Mouse (Mus musculus) liver, embryonic 14.5 days (tissue): ENCODE data around the gene Pacs2.

Experiments
- CTCF ChIP-seq: IDR thresholded peaks from 2 replicates; pipeline ENCODE4 v1.5.1; 2016; ENCODE audit warnings: antibody characterized with exemption, low read depth, control low read depth
- EP300 ChIP-seq: IDR thresholded peaks from 2 replicates; pipeline ENCODE4 v1.6.1; 2016; ENCODE audit warnings: antibody characterized with exemption, low read depth

- no peak for TF ChIP-seq CTCF
- TF ChIP-seq EP300 = no peak
These were observed 60.2 kb downstream of the Pacs2 start, which contains the start of gene Tex22 for GRCm38 (mm10) chr12:113074329-113075062.
